Mouse (Mus musculus) kidney, postnatal 0 days (tissue): ENCODE measurements at regions not wholly inside any gene's neighbourhood (a gene's known extent, or its start where the extent isn't known, plus 50 kb on each side); places are given as distances from the start of the nearest gene placed in this dataset.
A peak's percentile ranks its signal among the peaks of the same experiment; 100 is the strongest.

ENCODE experiments used
- ATAC-seq: fragments of 200-750 bp; cut with Nextera tagmentation; replicated peaks from 2 replicates; pipeline ENCODE4 v1.8.0; 2017; ENCODE audit warnings: low read depth, moderate number of reproducible peaks, moderate TSS enrichment, moderate library complexity; ENCODE audit not compliant: low FRiP score
- DNase-seq: peaks from one replicate; pipeline ENCODE4 v3.0.0-alpha.2; 2016; ENCODE audit warnings: low spot score
- H3K27ac ChIP-seq: fragments of 300-500 bp; sonication (generic); 2 replicates; pipeline ENCODE4 v1.5.1; 2014; ENCODE audit warnings: mild to moderate bottlenecking
- H3K27me3 ChIP-seq: fragments of 300-500 bp; sonication (generic); 2 replicates; pipeline ENCODE4 v1.6.1; 2014; ENCODE audit warnings: low read length, mixed read lengths; ENCODE audit not compliant: insufficient read depth
- H3K36me3 ChIP-seq: fragments of 300-500 bp; sonication (generic); 2 replicates; pipeline ENCODE4 v1.6.1; 2014; ENCODE audit warnings: low read length, mixed read lengths; ENCODE audit not compliant: insufficient read depth
- H3K4me1 ChIP-seq: fragments of 300-500 bp; sonication (generic); replicated peaks from 2 replicates; pipeline ENCODE4 v1.6.1; 2014; ENCODE audit warnings: antibody characterized with exemption, low read length, mixed read lengths; ENCODE audit not compliant: insufficient read depth
- H3K4me2 ChIP-seq: fragments of 300-500 bp; sonication (generic); 2 replicates; pipeline ENCODE4 v1.6.1; 2014; ENCODE audit warnings: mild to moderate bottlenecking, low read length, moderate library complexity, mixed read lengths
- H3K4me3 ChIP-seq: fragments of 300-500 bp; sonication (generic); replicated peaks from 2 replicates; pipeline ENCODE4 v1.5.1; 2014; ENCODE audit warnings: low read depth, low read length
- H3K9ac ChIP-seq: fragments of 300-500 bp; sonication (generic); 2 replicates; pipeline ENCODE4 v1.6.1; 2014; ENCODE audit warnings: low read depth, low read length
- H3K9me3 ChIP-seq: fragments of 300-500 bp; sonication (generic); replicated peaks from 2 replicates; pipeline ENCODE4 v1.6.1; 2016; ENCODE audit warnings: low read length, inconsistent platforms, mixed read lengths
- CTCF ChIP-seq: IDR thresholded peaks from 2 replicates; pipeline ENCODE4 v1.5.1; 2016; ENCODE audit warnings: antibody characterized with exemption, low read depth, mild to moderate bottlenecking, moderate library complexity
- WGBS: fragments of 180-500 bp; shearing (Covaris S2); extraction: QIAGEN DNeasy Blood & Tissue Kit; methylation state at CpG from one replicate; pipeline ENCODE4 v1.1.7; 2014; 5-methylcytosine and 5-hydroxymethylcytosine counted together

DNA sequence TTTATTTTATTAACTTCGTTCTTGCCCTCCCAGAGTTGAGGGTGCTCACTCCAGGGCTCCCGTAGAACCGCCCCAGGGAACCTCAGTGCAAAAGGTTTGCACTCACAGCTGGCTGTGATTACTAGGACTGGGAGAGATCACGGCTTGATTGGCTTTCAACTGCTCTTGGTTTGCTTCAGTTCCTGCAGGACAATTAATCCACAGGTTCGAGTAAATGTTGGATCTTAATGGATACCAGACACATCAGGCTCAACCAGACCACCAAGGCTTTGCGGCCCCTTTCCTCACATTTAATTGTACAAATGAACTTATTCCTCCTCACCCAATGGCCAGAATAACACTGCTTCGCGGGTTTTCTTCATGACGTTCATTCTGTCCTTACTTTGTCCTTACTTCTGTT lies 502.9 kb downstream of the Kcnj2 start:
- Histone ChIP-seq H3K9ac (no peak overlapping the region), H3K27ac (no peak overlapping the region), H3K4me3 (no peak overlapping the region), H3K36me3 (no peaks in the 10 kb centered on the region), H3K27me3 (no peaks in the 10 kb centered on the region), H3K4me2 (no peak overlapping the region), H3K4me1 (no peaks in the 10 kb centered on the region), H3K9me3 (no peaks in the 10 kb centered on the region)
- 76% methylated on average over 9 of the region's 9 CpGs for WGBS
- DNase-seq (no peak), ATAC-seq (no peak)
- TF ChIP-seq CTCF = no peak

DNA sequence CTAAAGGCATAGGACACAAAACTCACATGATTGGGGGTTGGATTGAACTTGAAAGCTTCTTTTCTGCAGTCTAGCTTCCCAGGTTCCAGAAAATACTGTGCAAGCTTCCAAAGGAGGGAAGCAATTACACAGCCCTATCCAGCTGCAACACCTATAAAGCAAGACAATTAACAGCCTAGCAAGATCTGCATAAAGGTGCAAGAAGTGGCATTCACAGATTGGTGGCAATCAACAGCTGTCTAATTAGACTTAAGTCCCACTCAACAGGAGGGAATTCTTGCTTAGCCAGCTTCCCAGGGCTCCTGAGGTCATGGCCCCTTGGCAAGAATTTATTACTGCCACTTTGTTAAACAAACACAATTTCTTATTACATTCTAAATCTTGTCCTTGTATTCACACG lies 511.9 kb downstream of the Kcnj2 start:
- TF ChIP-seq CTCF = no peak
- Histone ChIP-seq H3K9ac (no peak overlapping the region), H3K4me1 (no peaks in the 10 kb centered on the region), H3K36me3 (no peaks in the 10 kb centered on the region), H3K4me2 (no peak overlapping the region), H3K4me3 (no peak overlapping the region), H3K9me3 (no peaks in the 10 kb centered on the region), H3K27me3 (no peaks in the 10 kb centered on the region), H3K27ac (no peak overlapping the region)
- ATAC-seq (no peak), DNase-seq (no peak)
- WGBS = 9% methylated on average over 1 of the region's 1 CpGs

DNA sequence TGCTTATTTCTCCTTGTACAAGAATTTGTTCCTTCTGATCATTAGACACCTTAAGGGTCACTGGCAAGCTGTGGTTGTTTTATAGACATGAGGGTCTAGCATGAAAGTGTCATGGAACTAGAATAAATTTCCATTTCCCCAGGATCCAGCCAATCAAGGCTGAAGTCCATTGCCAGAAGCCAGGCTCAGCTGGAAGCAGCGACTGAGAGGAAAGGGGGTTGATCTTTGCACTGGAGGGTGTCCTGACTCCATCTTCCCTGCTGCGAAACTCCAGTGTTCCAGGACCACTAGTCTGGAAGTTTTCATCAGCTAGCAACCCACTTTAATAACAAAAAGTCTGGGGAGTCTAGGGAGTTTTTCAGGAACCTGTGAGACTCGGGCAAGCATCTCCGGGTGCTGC lies 517.0 kb downstream of the Kcnj2 start:
- Histone ChIP-seq H3K4me1 (no peaks in the 10 kb centered on the region), H3K27me3 (no peaks in the 10 kb centered on the region), H3K4me3 (no peak overlapping the region; the same call in 1 of the 2 replicates), H3K9ac (no peak overlapping the region), H3K27ac (no peak overlapping the region), H3K9me3 (no peaks in the 10 kb centered on the region), H3K36me3 (no peaks in the 10 kb centered on the region), H3K4me2 (peak overlapping the region; percentile 58)
- DNase-seq = no peak
- no peak for ATAC-seq
- TF ChIP-seq CTCF = no peak
- WGBS = 55% methylated on average over 4 of the region's 4 CpGs

DNA sequence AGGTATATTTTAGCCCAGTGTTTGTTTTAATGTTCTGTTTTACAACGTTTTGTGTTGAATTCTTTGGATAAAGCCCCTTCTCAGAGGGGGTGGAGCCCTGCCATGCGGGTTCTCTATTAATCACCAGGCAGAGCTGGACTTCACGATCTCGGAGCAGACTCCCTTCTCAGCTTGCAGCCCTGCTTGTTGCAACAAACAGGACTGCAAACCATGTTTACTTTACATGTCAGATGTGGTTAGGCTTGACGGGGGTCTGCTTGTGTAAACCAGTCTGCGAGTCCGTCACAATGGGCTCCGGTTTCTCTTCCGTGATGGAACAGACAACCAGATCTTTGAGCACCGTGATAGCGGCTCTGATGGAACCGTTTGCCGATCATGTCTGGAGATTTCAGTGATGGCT lies 517.6 kb downstream of the Kcnj2 start:
- H3K9ac ChIP-seq = 0 out of 2 replicates have a peak overlapping the region, but pooled peaks have one; percentile 18
- no peaks in the 10 kb centered on the region for H3K4me1 ChIP-seq
- no peak overlapping the region for H3K27ac ChIP-seq
- DNase-seq (peak; percentile 54), ATAC-seq (no peak)
- 22% methylated on average over 13 of the region's 13 CpGs for WGBS
- peak overlapping the region; percentile 58 for H3K4me2 ChIP-seq
- no peaks in the 10 kb centered on the region for H3K9me3 ChIP-seq
- H3K4me3 ChIP-seq = peak overlapping the region; percentile 24
- no peak for TF ChIP-seq CTCF
- H3K36me3 ChIP-seq = no peaks in the 10 kb centered on the region
- H3K27me3 ChIP-seq = no peaks in the 10 kb centered on the region

DNA sequence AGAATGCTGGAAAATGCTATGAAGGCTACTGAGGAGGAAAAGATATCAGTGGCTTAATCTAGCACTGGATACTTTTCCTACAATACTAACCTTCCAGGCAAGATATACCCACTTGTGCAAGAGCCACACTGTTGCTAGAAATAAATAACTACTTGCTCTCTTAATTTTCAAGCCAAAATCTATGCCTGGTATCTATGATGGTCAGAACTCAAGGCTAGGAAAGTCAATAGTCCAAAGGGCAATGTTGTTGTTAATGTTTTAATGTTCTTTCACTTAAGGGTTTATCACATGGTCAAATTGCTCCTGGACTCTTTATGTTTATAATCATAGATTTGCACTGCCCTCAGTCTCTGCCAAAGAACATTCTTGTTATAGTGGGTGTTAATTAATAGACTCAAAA lies 533.5 kb downstream of the Kcnj2 start:
- H3K9ac ChIP-seq = no peak overlapping the region
- no peak for TF ChIP-seq CTCF
- no peaks in the 10 kb centered on the region for H3K36me3 ChIP-seq
- DNase-seq = no peak
- no peak overlapping the region for H3K4me3 ChIP-seq
- no peak overlapping the region for H3K4me2 ChIP-seq
- no peaks in the 10 kb centered on the region for H3K9me3 ChIP-seq
- ATAC-seq = no peak
- no peak overlapping the region for H3K27ac ChIP-seq
- no peaks in the 10 kb centered on the region for H3K4me1 ChIP-seq
- no peaks in the 10 kb centered on the region for H3K27me3 ChIP-seq

DNA sequence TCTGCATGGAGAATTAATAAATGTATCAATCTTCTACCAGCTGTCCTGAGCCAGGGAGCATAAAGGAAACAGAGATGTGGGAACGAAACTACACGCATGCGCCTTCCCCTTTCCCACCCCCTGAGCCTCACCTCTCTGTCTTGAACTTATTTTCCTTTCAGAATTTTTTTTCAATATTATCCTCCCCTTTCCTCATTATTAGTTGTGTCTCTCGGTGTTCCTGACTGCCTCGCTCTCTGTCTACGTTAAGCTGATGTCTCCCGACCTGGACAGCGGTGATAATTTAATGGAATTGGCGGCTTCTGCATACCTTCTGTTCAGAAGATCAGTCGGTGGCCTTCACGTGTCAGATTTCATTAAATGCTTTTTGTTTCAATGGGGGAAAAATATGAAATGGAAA lies 539.2 kb downstream of the Kcnj2 start:
- H3K27me3 ChIP-seq = no peaks in the 10 kb centered on the region
- TF ChIP-seq CTCF = no peak
- no peak for DNase-seq
- WGBS = 75% methylated on average over 11 of the region's 11 CpGs
- ATAC-seq = no peak
- no peak overlapping the region for H3K4me3 ChIP-seq
- H3K9me3 ChIP-seq = no peaks in the 10 kb centered on the region
- H3K27ac ChIP-seq = no peak overlapping the region
- H3K9ac ChIP-seq = no peak overlapping the region
- no peaks in the 10 kb centered on the region for H3K36me3 ChIP-seq
- H3K4me2 ChIP-seq = no peak overlapping the region
- H3K4me1 ChIP-seq = no peaks in the 10 kb centered on the region

DNA sequence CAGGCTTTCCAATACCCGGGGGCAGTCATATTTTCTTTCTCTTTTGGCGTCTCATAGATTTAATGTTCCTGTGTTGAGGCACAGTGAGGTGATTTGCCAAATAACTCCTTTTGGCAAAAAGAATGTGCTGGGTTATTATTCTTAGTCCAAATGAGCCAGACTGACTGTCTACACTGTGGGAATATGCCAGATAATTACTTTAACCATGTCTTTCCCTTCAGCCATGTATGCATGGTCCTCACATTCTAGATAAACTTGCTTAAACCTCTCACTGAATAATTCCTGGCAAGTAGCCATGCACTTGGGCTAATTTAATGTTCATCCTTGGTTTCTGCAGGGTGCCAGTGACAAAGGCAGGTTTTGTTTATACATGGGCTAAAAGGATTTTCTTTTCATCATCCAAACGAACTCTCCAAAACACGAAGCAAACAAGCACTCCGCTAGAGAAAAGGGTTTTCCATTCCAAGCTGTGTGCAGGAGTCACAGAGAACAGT lies 544.6 kb downstream of the Kcnj2 start:
- Histone ChIP-seq H3K27me3 (no peaks in the 10 kb centered on the region), H3K4me3 (no peak overlapping the region), H3K27ac (no peak overlapping the region), H3K4me1 (no peaks in the 10 kb centered on the region), H3K9me3 (no peaks in the 10 kb centered on the region), H3K4me2 (no peak overlapping the region), H3K9ac (no peak overlapping the region), H3K36me3 (no peaks in the 10 kb centered on the region)
- DNase-seq = no peak
- TF ChIP-seq CTCF = no peak
- WGBS = 76% methylated on average over 5 of the region's 5 CpGs
- no peak for ATAC-seq
